Mouse (Mus musculus) gonadal fat pad, adult 2 months (tissue): ENCODE results near the gene Wdfy3. TPM values are rescaled to one million over a fixed set of nuclear protein-coding genes. Genes with fewer than 3 reads are reported as not detected.
A peak's percentile ranks its signal among the peaks of the same experiment; 100 is the strongest.
"Not testable (repeated sequence)": the region's sequence is repeated elsewhere in the genome, so short reads cannot be mapped to it uniquely, and the experiment has no call there.

Experiments used
- DNase-seq: peaks from one replicate; pipeline ENCODE4 v3.0.0-alpha.2; 2012; ENCODE audit warnings: low read depth
- polyA plus RNA-seq: library from polyadenylated mRNA; depleted of rRNA; stranded (reverse); fragments of >200 nt; gene quantifications from 2 replicates; pipeline ENCODE4 v1.2.3, GENCODE M21; 2012; rRNA removed

Wdfy3 gene
- polyA plus RNA-seq = 21.9 and 24.2 TPM in 2 replicates

GRCm38 (mm10) chr5:102069767-102070413 is at the start of gene Wdfy3:
Gene Wdfy3, minus strand, starts transcription at chr5:102069921.
- no peak for DNase-seq

GRCm38 (mm10) chr5:102113009-102113408 is 43.3 kb upstream of the Wdfy3 start:
- no peak for DNase-seq

GRCm38 (mm10) chr5:102112034-102112433 is 42.3 kb upstream of the Wdfy3 start:
- no peak for DNase-seq

GRCm38 (mm10) chr5:102110031-102110430 is 40.3 kb upstream of the Wdfy3 start:
- no peak for DNase-seq

GRCm38 (mm10) chr5:102105919-102106318 is 36.2 kb upstream of the Wdfy3 start:
- DNase-seq = no peak

GRCm38 (mm10) chr5:102101815-102102214 is 32.1 kb upstream of the Wdfy3 start:
- DNase-seq = not testable (repeated sequence)

- peak; percentile 1 for DNase-seq
Measured at GRCm38 (mm10) chr5:102100246-102101241, 30.8 kb upstream of the Wdfy3 start.

GRCm38 (mm10) chr5:102095576-102095975 is 25.9 kb upstream of the Wdfy3 start:
- DNase-seq = no peak

- DNase-seq = no peak
Measured at GRCm38 (mm10) chr5:102090686-102091085, 21.0 kb upstream of the Wdfy3 start.

GRCm38 (mm10) chr5:102084737-102085705 is 15.3 kb upstream of the Wdfy3 start:
- no peak for DNase-seq

- no peak for DNase-seq
Measured at GRCm38 (mm10) chr5:102074086-102074485, 4.4 kb upstream of the Wdfy3 start.

GRCm38 (mm10) chr5:102072057-102072456 is 2.3 kb upstream of the Wdfy3 start:
- DNase-seq = no peak

GRCm38 (mm10) chr5:102071241-102071640 is 1.5 kb upstream of the Wdfy3 start:
- no peak for DNase-seq

- no peak for DNase-seq
Measured at GRCm38 (mm10) chr5:102070788-102071187, 1.1 kb upstream of the Wdfy3 start.

GRCm38 (mm10) chr5:102070414-102070768 is 670 bp upstream of the Wdfy3 start:
- DNase-seq = no peak

GRCm38 (mm10) chr5:102069051-102069766 is 512 bp downstream of the Wdfy3 start:
- no peak for DNase-seq

GRCm38 (mm10) chr5:102066458-102066857 is 3.3 kb downstream of the Wdfy3 start:
- DNase-seq = no peak

GRCm38 (mm10) chr5:102063013-102063752 is 6.5 kb downstream of the Wdfy3 start:
- no peak for DNase-seq

- DNase-seq = no peak
Measured at GRCm38 (mm10) chr5:102061816-102062215, 7.9 kb downstream of the Wdfy3 start.

GRCm38 (mm10) chr5:102055946-102056345 is 13.8 kb downstream of the Wdfy3 start:
- DNase-seq = no peak
